Mouse (Mus musculus): Measurements from ENCODE around the gene Lrrc61. TPM values are rescaled to one million over a fixed set of nuclear protein-coding genes. Genes with fewer than 3 reads are reported as not detected.
A peak's percentile ranks its signal among the peaks of the same experiment; 100 is the strongest.

Gene Lrrc61
- polyA plus RNA-seq, 1 experiment from 2014 or later: 7.8 TPM

DNA sequence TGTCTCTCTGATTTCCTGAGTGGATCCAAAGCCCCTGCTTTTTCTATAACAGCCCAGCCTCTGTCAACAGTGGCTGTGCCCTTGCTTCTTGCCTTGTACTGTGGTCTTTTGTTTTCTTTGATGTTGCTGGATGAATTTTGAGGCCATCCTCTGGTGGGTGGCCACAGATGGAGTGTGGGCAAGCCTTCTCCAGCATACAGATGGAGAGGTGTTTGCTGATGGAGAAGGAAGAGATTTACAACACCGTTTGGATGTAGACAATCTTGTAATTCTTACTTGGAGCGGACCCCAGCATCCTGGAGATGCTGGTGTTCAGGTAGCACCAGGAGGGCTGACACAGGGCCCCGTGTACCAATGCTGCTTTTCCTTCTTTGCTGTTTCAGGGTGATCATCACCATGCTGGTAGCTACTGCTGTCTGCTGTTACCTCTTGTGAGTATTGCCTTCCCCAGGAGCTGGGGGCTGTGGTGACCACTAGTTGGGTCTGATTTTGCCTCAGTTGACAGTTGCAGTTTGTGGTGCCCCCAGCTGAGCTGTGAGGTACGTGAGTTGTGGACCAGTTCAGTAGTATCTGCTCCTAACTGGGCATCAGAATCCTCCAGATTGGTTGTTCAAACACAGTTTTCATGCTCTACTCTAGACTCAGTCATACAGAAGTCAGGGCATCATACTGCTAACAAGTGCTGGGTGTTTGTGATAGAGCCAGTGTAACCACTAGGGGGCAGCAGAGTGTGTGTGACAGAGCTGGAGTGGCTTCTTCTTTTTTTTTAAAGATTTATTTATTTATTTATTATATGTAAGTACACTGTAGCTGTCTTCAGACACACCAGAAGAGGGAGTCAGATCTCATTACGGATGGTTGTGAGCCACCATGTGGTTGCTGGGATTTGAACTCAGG lies 15.5 kb upstream of the Lrrc61 start:
- H3K9ac ChIP-seq: no peak overlapping the region
- peak; percentile 82 for TF ChIP-seq CTCF (IDR thresholded peaks at IDR 0.05; ENCODE audit: low read depth)
- no peaks in the 10 kb centered on the region for H3K9me3 ChIP-seq (ENCODE audit: low read depth, low read length)
- no peak overlapping the region for H3K4me2 ChIP-seq
- H3K4me3 ChIP-seq (ENCODE audit: low read depth, low read length): no peak overlapping the region
- peaks cover 7% of the 10 kb centered on the region for H3K4me1 ChIP-seq (ENCODE audit: insufficient read depth)
- H3K36me3 ChIP-seq (ENCODE audit: insufficient read depth): no peaks in the 10 kb centered on the region
- ATAC-seq (ENCODE audit: insufficient read depth) (no peak), DNase-seq (peak; percentile 87)
- H3K27ac ChIP-seq (ENCODE audit: low read depth): no peak overlapping the region
- WGBS: 75% methylated on average over 5 of the region's 5 CpGs
- no peaks in the 10 kb centered on the region for H3K27me3 ChIP-seq (ENCODE audit: insufficient read depth, low read length)

- no peak overlapping the region for H3K9ac ChIP-seq
- H3K4me1 ChIP-seq (ENCODE audit: insufficient read depth): peaks cover 7% of the 10 kb centered on the region
- H3K27ac ChIP-seq (ENCODE audit: low read depth): no peak overlapping the region
- no peak for TF ChIP-seq CTCF (IDR thresholded peaks at IDR 0.05; ENCODE audit: low read depth)
- H3K4me3 ChIP-seq (ENCODE audit: low read depth, low read length): no peak overlapping the region
- no peaks in the 10 kb centered on the region for H3K36me3 ChIP-seq (ENCODE audit: insufficient read depth)
- no peaks in the 10 kb centered on the region for H3K27me3 ChIP-seq (ENCODE audit: insufficient read depth, low read length)
- DNase-seq (no peak), ATAC-seq (ENCODE audit: insufficient read depth) (no peak)
- H3K4me2 ChIP-seq: no peak overlapping the region
- H3K9me3 ChIP-seq (ENCODE audit: low read depth, low read length): no peaks in the 10 kb centered on the region
- 70% methylated on average over 5 of the region's 5 CpGs for WGBS
Observed at GRCm38 (mm10) chr6:48539860-48540259, 14.7 kb upstream of the Lrrc61 start.

DNA sequence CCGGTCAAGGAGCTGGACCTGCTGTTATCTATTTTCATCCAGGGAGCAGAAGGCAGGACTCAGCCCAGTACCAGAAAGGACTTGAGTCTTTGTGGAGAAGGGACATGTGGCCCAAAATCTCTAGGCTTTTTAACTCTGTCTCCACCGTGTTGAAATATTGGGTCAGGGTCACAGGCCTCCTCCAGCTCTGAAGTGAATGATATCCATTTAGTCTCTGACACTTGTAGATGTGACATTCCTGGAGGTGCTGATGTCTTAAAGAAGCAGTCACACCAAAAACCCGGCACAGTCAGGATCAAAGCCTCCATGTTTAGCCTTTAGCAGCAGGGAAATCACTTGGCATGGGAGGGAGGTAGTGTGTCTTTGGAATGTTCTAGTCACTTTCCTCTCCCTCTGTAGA lies 13.9 kb upstream of the Lrrc61 start:
- Histone ChIP-seq H3K4me2 (no peak overlapping the region), H3K4me1 (ENCODE audit: insufficient read depth) (peaks cover 7% of the 10 kb centered on the region), H3K9ac (no peak overlapping the region), H3K36me3 (ENCODE audit: insufficient read depth) (no peaks in the 10 kb centered on the region), H3K27ac (ENCODE audit: low read depth) (no peak overlapping the region), H3K4me3 (ENCODE audit: low read depth, low read length) (no peak overlapping the region), H3K9me3 (ENCODE audit: low read depth, low read length) (no peaks in the 10 kb centered on the region), H3K27me3 (ENCODE audit: insufficient read depth, low read length) (no peaks in the 10 kb centered on the region)
- WGBS: 31% methylated on average over 3 of the region's 3 CpGs
- DNase-seq: no peak
- no peak for ATAC-seq (ENCODE audit: insufficient read depth)
- no peak for TF ChIP-seq CTCF (IDR thresholded peaks at IDR 0.05; ENCODE audit: low read depth)

GRCm38 (mm10) chr6:48541560-48542450 lies 12.8 kb upstream of the Lrrc61 start:
- 27% methylated on average over 7 of the region's 7 CpGs for WGBS
- DNase-seq (peak; percentile 71), ATAC-seq (ENCODE audit: insufficient read depth) (0 out of 2 replicates have a peak, but pooled peaks have one; percentile 23)
- no peak overlapping the region for H3K4me3 ChIP-seq (ENCODE audit: low read depth, low read length)
- peaks cover 7% of the 10 kb centered on the region for H3K4me1 ChIP-seq (ENCODE audit: insufficient read depth)
- no peaks in the 10 kb centered on the region for H3K27me3 ChIP-seq (ENCODE audit: insufficient read depth, low read length)
- no peak overlapping the region for H3K27ac ChIP-seq (ENCODE audit: low read depth)
- no peak overlapping the region; the same call in 1 of the 2 replicates for H3K9ac ChIP-seq
- H3K9me3 ChIP-seq (ENCODE audit: low read depth, low read length): no peaks in the 10 kb centered on the region
- H3K4me2 ChIP-seq: no peak overlapping the region
- TF ChIP-seq CTCF (IDR thresholded peaks at IDR 0.05; ENCODE audit: low read depth): no peak
- no peaks in the 10 kb centered on the region for H3K36me3 ChIP-seq (ENCODE audit: insufficient read depth)

GRCm38 (mm10) chr6:48542631-48543030 lies 12.0 kb upstream of the Lrrc61 start:
- no peak overlapping the region for H3K4me2 ChIP-seq
- H3K9ac ChIP-seq: no peak overlapping the region
- no peaks in the 10 kb centered on the region for H3K27me3 ChIP-seq (ENCODE audit: insufficient read depth, low read length)
- DNase-seq (no peak), ATAC-seq (ENCODE audit: insufficient read depth) (no peak)
- no peak overlapping the region for H3K4me3 ChIP-seq (ENCODE audit: low read depth, low read length)
- H3K27ac ChIP-seq (ENCODE audit: low read depth): no peak overlapping the region
- WGBS: 75% methylated on average over 3 of the region's 3 CpGs
- no peaks in the 10 kb centered on the region for H3K9me3 ChIP-seq (ENCODE audit: low read depth, low read length)
- peaks cover 7% of the 10 kb centered on the region for H3K4me1 ChIP-seq (ENCODE audit: insufficient read depth)
- H3K36me3 ChIP-seq (ENCODE audit: insufficient read depth): no peaks in the 10 kb centered on the region
- TF ChIP-seq CTCF (IDR thresholded peaks at IDR 0.05; ENCODE audit: low read depth): no peak

DNA sequence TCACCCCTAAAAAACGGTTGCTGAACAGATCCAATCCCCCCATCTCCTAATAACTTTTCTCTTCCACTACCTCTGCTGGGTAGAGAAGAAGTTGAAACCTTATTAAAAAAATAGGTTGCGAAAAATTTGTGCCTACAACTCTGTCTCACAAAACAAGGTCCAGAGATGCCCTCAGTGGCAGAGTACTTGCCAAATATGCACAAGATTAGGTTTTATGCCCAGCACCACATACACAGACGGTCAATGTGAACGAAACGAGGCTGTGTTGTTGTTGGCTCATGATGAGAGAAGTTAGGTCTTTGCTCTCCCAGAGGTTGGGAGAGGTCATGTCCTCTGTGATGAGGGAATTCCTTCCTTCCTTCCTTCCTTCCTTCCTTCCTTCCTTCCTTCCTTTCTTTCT lies 9.3 kb upstream of the Lrrc61 start:
- Histone ChIP-seq H3K27ac (ENCODE audit: low read depth) (no peak overlapping the region), H3K36me3 (ENCODE audit: insufficient read depth) (no peaks in the 10 kb centered on the region), H3K9me3 (ENCODE audit: low read depth, low read length) (no peaks in the 10 kb centered on the region), H3K27me3 (ENCODE audit: insufficient read depth, low read length) (no peaks in the 10 kb centered on the region), H3K4me3 (ENCODE audit: low read depth, low read length) (no peak overlapping the region), H3K4me1 (ENCODE audit: insufficient read depth) (peaks cover 7% of the 10 kb centered on the region), H3K4me2 (no peak overlapping the region), H3K9ac (no peak overlapping the region)
- ATAC-seq (ENCODE audit: insufficient read depth) (no peak), DNase-seq (no peak)
- WGBS: 61% methylated on average over 5 of the region's 5 CpGs
- TF ChIP-seq CTCF (IDR thresholded peaks at IDR 0.05; ENCODE audit: low read depth): no peak

DNA sequence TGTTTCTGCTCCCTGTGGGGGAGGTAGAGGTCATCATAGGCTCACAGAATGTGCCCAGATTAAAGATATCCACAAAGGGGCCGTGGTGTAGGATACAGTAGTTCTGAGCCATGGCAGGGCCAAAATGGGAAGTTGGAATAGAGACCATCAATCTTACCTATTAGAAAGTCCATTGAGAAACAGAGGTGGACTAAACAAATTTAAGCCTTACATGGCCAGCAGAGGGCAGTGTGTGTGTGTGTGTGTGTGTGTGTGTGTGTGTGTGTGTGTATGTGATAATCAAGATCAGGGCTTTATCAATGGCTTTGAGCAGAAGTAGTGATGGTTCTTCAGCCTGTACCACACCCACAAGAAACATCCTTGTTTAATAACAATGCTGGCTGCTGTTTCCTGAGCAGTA lies 8.3 kb upstream of the Lrrc61 start:
- H3K4me3 ChIP-seq (ENCODE audit: low read depth, low read length): no peak overlapping the region
- H3K27me3 ChIP-seq (ENCODE audit: insufficient read depth, low read length): no peaks in the 10 kb centered on the region
- no peak overlapping the region for H3K27ac ChIP-seq (ENCODE audit: low read depth)
- 63% methylated on average over 1 of the region's 1 CpGs for whole genome bisulfite sequencing
- ATAC-seq (ENCODE audit: insufficient read depth) (no peak), DNase-seq (peak; percentile 55)
- H3K9ac ChIP-seq: no peak overlapping the region
- TF ChIP-seq CTCF (IDR thresholded peaks at IDR 0.05; ENCODE audit: low read depth): peak; percentile 71
- no peaks in the 10 kb centered on the region for H3K36me3 ChIP-seq (ENCODE audit: insufficient read depth)
- no peaks in the 10 kb centered on the region for H3K9me3 ChIP-seq (ENCODE audit: low read depth, low read length)
- no peak overlapping the region for H3K4me2 ChIP-seq
- peaks cover 7% of the 10 kb centered on the region for H3K4me1 ChIP-seq (ENCODE audit: insufficient read depth)
